Mouse (Mus musculus) liver, postnatal 0 days (tissue): ENCODE measurements around the gene Akt1s1. TPM values are rescaled to one million over a fixed set of nuclear protein-coding genes. Genes with fewer than 3 reads are reported as not detected.

Experiments
- ATAC-seq: fragments of 200-750 bp; cut with Nextera tagmentation; 2 replicates; pipeline ENCODE4 v1.8.0; 2017; ENCODE audit warnings: mild to moderate bottlenecking, moderate library complexity
- DNase-seq: peaks from one replicate; pipeline ENCODE4 v3.0.0-alpha.2; 2016
- H3K27ac ChIP-seq: fragments of 300-500 bp; sonication (generic); 2 replicates; pipeline ENCODE4 v1.5.1; 2014; ENCODE audit warnings: antibody characterized with exemption, moderate library complexity, mild to moderate bottlenecking, low read depth
- H3K27me3 ChIP-seq: fragments of 300-500 bp; sonication (generic); 2 replicates; pipeline ENCODE4 v1.6.1; 2014; ENCODE audit warnings: low read length, control low read depth, mixed read lengths; ENCODE audit not compliant: insufficient read depth
- H3K36me3 ChIP-seq: fragments of 300-500 bp; sonication (generic); replicated peaks from 2 replicates; pipeline ENCODE4 v1.6.1; 2014; ENCODE audit warnings: mild to moderate bottlenecking, control low read depth, low read length, moderate library complexity, mixed read lengths; ENCODE audit not compliant: insufficient read depth
- H3K4me1 ChIP-seq: fragments of 300-500 bp; sonication (generic); 2 replicates; pipeline ENCODE4 v1.6.1; 2014; ENCODE audit warnings: antibody characterized with exemption, mild to moderate bottlenecking, control low read depth; ENCODE audit not compliant: insufficient read depth
- H3K4me2 ChIP-seq: fragments of 300-500 bp; sonication (generic); 2 replicates; pipeline ENCODE4 v1.6.1; 2014; ENCODE audit warnings: low read depth, mild to moderate bottlenecking, low read length, moderate library complexity, mixed read lengths
- H3K4me3 ChIP-seq: fragments of 300-500 bp; sonication (generic); 2 replicates; pipeline ENCODE4 v1.5.1; 2014; ENCODE audit warnings: low read depth, low read length
- H3K9ac ChIP-seq: fragments of 300-500 bp; sonication (generic); replicated peaks from 2 replicates; pipeline ENCODE4 v1.6.1; 2014; ENCODE audit warnings: mild to moderate bottlenecking, moderate library complexity
- H3K9me3 ChIP-seq: fragments of 300-500 bp; sonication (generic); 2 replicates; pipeline ENCODE4 v1.6.1; 2016; ENCODE audit warnings: mild to moderate bottlenecking, control low read depth, low read length, mixed read lengths
- CTCF ChIP-seq: sonication (generic); IDR thresholded peaks from 2 replicates; pipeline ENCODE4 v1.5.1; 2016; ENCODE audit warnings: antibody characterized with exemption, low read depth
- EP300 ChIP-seq: IDR thresholded peaks from 2 replicates; pipeline ENCODE4 v1.6.1; 2016; ENCODE audit warnings: antibody characterized with exemption, low read depth, mild to moderate bottlenecking
- WGBS: fragments of 180-500 bp; shearing (Covaris S2); extraction: QIAGEN DNeasy Blood & Tissue Kit; methylation state at CpG from one replicate; pipeline ENCODE4 v1.1.7; 2014; ENCODE audit not compliant: insufficient replicate concordance; 5-methylcytosine and 5-hydroxymethylcytosine counted together
- polyA plus RNA-seq: library from polyadenylated mRNA; unstranded; fragments of >200 nt; fragmentation: Nextera tagmentation; extraction: Ambion mirVana; gene quantifications from 2 replicates; pipeline ENCODE4 v1.2.1, GENCODE M21; 2015

Akt1s1 gene
- 36.9 and 38.6 TPM in 2 replicates for polyA plus RNA-seq

DNA sequence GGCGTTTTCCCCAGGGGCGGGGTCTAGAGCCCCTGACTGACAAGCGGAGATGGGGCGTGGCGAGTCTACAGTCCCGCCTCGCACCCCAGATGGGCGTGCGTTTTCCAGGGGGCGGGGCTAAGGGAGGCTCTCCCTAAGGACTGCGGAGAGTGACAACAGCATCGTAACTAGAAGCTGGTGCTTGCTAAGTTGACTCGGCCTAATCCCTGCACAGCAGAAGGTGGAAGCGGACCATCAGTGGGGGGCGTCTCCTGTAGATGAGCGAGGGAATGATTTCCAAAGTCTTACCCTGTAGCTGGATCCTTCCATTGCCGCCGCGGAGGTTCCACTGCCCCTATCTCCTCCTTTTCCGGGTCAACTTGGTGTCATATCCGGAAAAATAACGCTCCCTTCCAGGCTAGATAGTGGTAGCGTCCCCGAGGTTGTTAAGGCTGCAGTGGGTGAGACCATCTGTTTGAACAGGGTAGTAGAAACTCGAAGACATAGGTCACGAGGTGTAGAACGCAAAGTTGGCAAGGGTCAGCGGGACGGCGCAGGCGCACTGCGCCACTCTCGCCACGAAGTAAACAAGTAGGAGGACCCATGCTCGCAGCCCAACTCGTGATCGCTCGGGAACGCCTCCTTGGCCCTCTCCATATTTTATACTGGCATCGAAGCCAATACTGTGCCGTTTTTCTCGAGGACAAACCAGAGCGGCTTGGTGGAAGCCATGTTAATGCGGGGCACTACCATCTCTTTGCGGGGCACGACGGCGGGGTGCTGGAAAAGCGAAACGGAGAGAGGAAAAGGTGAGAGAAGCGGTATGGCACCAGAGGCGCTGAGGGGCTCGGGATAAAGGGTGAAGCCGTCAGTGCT is at the start of gene Akt1s1, which contains the start of gene Tbc1d17:
Gene Akt1s1 (plus strand): TSS at position 431 of the 855 bp plus-strand sequence.
Gene Tbc1d17 (minus strand): TSS at position 519 of the 855 bp plus-strand sequence.
- under 1% methylated on average over 54 of the region's 54 CpGs for WGBS
- Histone ChIP-seq H3K4me3 (peak within 1 kb of the TSS; percentile 80), H3K27me3 (no peaks in the 10 kb centered on the region), H3K9me3 (no peaks in the 10 kb centered on the region), H3K27ac (peak within 1 kb of the TSS; percentile 99), H3K4me2 (peak within 1 kb of the TSS; percentile 75), H3K4me1 (peaks cover 35% of the 10 kb centered on the region), H3K36me3 (peaks cover 30% of the 10 kb centered on the region), H3K9ac (peak within 1 kb of the TSS; percentile 81)
- DNase-seq (peak; percentile 97), ATAC-seq (peak; percentile 85)
- TF ChIP-seq CTCF = 0 out of 2 replicates have a peak, but pooled peaks have one; percentile 7
- peak; percentile 44 for TF ChIP-seq EP300

- no peak overlapping the region for H3K27ac ChIP-seq
- H3K4me3 ChIP-seq = no peak overlapping the region
- TF ChIP-seq CTCF (no peak), EP300 (no peak)
- H3K4me2 ChIP-seq = no peak overlapping the region
- H3K9me3 ChIP-seq = no peaks in the 10 kb centered on the region
- DNase-seq = peak; percentile 9
- 58% methylated on average over 2 of the region's 2 CpGs for WGBS
- H3K36me3 ChIP-seq = peaks cover 17% of the 10 kb centered on the region
- H3K9ac ChIP-seq = no peak overlapping the region
- H3K4me1 ChIP-seq = no peaks in the 10 kb centered on the region
- no peaks in the 10 kb centered on the region for H3K27me3 ChIP-seq
- no peak for ATAC-seq
These were observed 39.9 kb upstream of the Akt1s1 start for GRCm38 (mm10) chr7:44808927-44809326.

GRCm38 (mm10) chr7:44809466-44809865 is 39.3 kb upstream of the Akt1s1 start:
- H3K4me2 ChIP-seq = no peak overlapping the region
- no peak overlapping the region for H3K9ac ChIP-seq
- no peaks in the 10 kb centered on the region for H3K27me3 ChIP-seq
- H3K27ac ChIP-seq = no peak overlapping the region
- no peaks in the 10 kb centered on the region for H3K9me3 ChIP-seq
- peak; percentile 1; the same call in 1 of the 2 replicates for ATAC-seq
- TF ChIP-seq CTCF (no peak), EP300 (no peak)
- DNase-seq = peak; percentile 17
- WGBS = 74% methylated on average over 3 of the region's 3 CpGs
- H3K36me3 ChIP-seq = peaks cover 17% of the 10 kb centered on the region
- no peak overlapping the region for H3K4me3 ChIP-seq
- H3K4me1 ChIP-seq = no peaks in the 10 kb centered on the region

- Histone ChIP-seq H3K4me3 (no peak overlapping the region), H3K36me3 (peaks cover 21% of the 10 kb centered on the region), H3K27ac (no peak overlapping the region), H3K9me3 (no peaks in the 10 kb centered on the region), H3K4me2 (no peak overlapping the region), H3K27me3 (no peaks in the 10 kb centered on the region), H3K9ac (no peak overlapping the region), H3K4me1 (peaks cover 6% of the 10 kb centered on the region; the same call in 1 of the 2 replicates)
- ATAC-seq (no peak), DNase-seq (peak; percentile 11)
- WGBS = 66% methylated on average over 4 of the region's 4 CpGs
- TF ChIP-seq EP300 = no peak
- TF ChIP-seq CTCF = no peak
These were observed 38.4 kb upstream of the Akt1s1 start for GRCm38 (mm10) chr7:44810365-44810764.

DNA sequence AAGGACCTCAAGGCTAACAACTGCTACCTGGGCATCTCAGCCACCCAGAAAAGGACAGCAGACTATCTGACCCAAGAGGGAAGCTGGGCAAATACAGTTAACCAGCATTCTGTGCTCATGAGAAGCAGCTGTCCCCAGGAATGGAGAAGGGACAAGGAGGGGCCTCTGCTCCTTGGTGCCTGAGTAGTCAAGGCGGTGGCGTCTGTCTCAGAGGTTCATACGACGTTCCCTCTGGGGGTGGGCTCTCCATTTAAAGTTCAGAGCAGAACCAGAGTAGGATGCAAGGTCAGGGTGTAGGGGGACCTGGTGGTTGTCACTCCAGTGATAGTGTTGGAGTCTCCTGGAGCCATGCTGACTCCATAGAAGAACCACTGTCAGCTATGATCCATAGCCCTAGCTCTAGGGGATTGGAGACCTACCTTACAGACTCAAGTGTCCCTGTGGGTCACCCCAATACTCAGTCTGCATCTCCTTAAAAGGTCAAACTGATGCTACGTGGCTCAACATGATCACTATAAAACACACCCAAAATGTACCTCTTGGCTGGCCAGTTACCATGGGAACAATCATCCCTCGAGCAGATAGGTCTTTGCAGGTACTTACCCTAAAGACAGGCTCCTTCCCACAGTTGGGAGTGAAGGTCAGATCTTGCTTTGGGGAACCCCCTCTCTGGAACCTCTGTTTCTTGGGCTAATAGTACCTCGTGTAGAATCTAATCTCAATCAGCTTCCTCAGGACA is 37.8 kb upstream of the Akt1s1 start:
- H3K27me3 ChIP-seq = no peaks in the 10 kb centered on the region
- no peak for TF ChIP-seq EP300
- no peak overlapping the region for H3K9ac ChIP-seq
- no peak for ATAC-seq
- H3K4me1 ChIP-seq = peaks cover 6% of the 10 kb centered on the region; the same call in 1 of the 2 replicates
- peaks cover 21% of the 10 kb centered on the region for H3K36me3 ChIP-seq
- no peaks in the 10 kb centered on the region for H3K9me3 ChIP-seq
- no peak overlapping the region for H3K4me3 ChIP-seq
- peak; percentile 14 for DNase-seq
- 76% methylated on average over 7 of the region's 7 CpGs for WGBS
- no peak overlapping the region for H3K27ac ChIP-seq
- no peak overlapping the region for H3K4me2 ChIP-seq
